8 mouse cellular contexts compared by ENCODE assay signal in genomic region chr17:47864496-47864895, GRCm38 (mm10). TPM values are rescaled to one million over a fixed set of nuclear protein-coding genes. Genes with fewer than 3 reads are reported as not detected.
DNase-seq lines count a peak whose midpoint lies in the region; ATAC-seq and TF ChIP-seq lines count a peak whose summit lies in the region.

No protein-coding gene starts in this region.

- ATAC-seq in embryonic facial prominence, embryonic 12.5 days (ENCODE audit: insufficient number of reproducible peaks, insufficient read depth, low FRiP score, low TSS enrichment) = peak; percentile 59; the same call in 1 of the 2 replicates
- ATAC-seq in limb, embryonic 15.5 days (ENCODE audit: insufficient number of reproducible peaks, low FRiP score, low TSS enrichment, low read depth) = peak; percentile 69
- ATAC-seq in midbrain, postnatal 0 days (ENCODE audit: low FRiP score) = peak; percentile 77

- no peaks in the 10 kb centered on the region for H3K9me3 ChIP-seq in embryonic facial prominence, embryonic 12.5 days
- no peaks in the 10 kb centered on the region for H3K9me3 ChIP-seq in limb, embryonic 15.5 days
- H3K9me3 ChIP-seq in midbrain, postnatal 0 days (ENCODE audit: low read length) = no peaks in the 10 kb centered on the region

- H3K36me3 ChIP-seq in embryonic facial prominence, embryonic 12.5 days = peaks cover 18% of the 10 kb centered on the region
- no peaks in the 10 kb centered on the region for H3K36me3 ChIP-seq in kidney, adult 2 months (ENCODE audit: control insufficient read depth, insufficient read depth, low read length)
- peaks cover 26% of the 10 kb centered on the region for H3K36me3 ChIP-seq in limb, embryonic 15.5 days
- peaks cover 8% of the 10 kb centered on the region for H3K36me3 ChIP-seq in midbrain, postnatal 0 days (ENCODE audit: insufficient read depth, low read length)

- peak; percentile 77 for DNase-seq in 416B (ENCODE audit: low read depth)
- DNase-seq in adrenal gland, postnatal 25 days = peak; percentile 93
- peak; percentile 82 for DNase-seq in heart, adult 8-10 months (ENCODE audit: low spot score)
- DNase-seq in kidney, adult 2 months = peak; percentile 84
- peak; percentile 78 for DNase-seq in midbrain, postnatal 0 days (ENCODE audit: low spot score)
- peak; percentile 77 to 94 for DNase-seq in spleen, postnatal 4 days (ENCODE audit: low spot score in 2 of 2)

- H3K27ac ChIP-seq in embryonic facial prominence, embryonic 12.5 days = no peak overlapping the region; the same call in 1 of the 2 replicates
- no peak overlapping the region for H3K27ac ChIP-seq in kidney, adult 2 months (ENCODE audit: insufficient read depth, low read depth, low read length)
- H3K27ac ChIP-seq in limb, embryonic 15.5 days = peak overlapping the region; percentile 48; the same call in 1 of the 2 replicates
- H3K27ac ChIP-seq in midbrain, postnatal 0 days (ENCODE audit: low read depth, low read length) = no peak overlapping the region

- H3K4me1 ChIP-seq in embryonic facial prominence, embryonic 12.5 days = peaks cover 19% of the 10 kb centered on the region
- no peaks in the 10 kb centered on the region for H3K4me1 ChIP-seq in kidney, adult 2 months (ENCODE audit: control insufficient read depth, insufficient read depth, low read length)
- H3K4me1 ChIP-seq in limb, embryonic 15.5 days = peaks cover 25% of the 10 kb centered on the region
- no peaks in the 10 kb centered on the region for H3K4me1 ChIP-seq in midbrain, postnatal 0 days (ENCODE audit: insufficient read depth, low read length)

- H3K4me3 ChIP-seq in embryonic facial prominence, embryonic 12.5 days = no peak overlapping the region
- H3K4me3 ChIP-seq in kidney, adult 2 months (ENCODE audit: insufficient read depth, low read depth, low read length) = no peak overlapping the region
- H3K4me3 ChIP-seq in limb, embryonic 15.5 days = no peak overlapping the region
- H3K4me3 ChIP-seq in midbrain, postnatal 0 days (ENCODE audit: low read depth, low read length) = no peak overlapping the region

- 4% methylated on average over 17 of the region's 17 CpGs for WGBS in embryonic facial prominence, embryonic 12.5 days
- 1% methylated on average over 17 of the region's 17 CpGs for WGBS in kidney, adult 2 months
- WGBS in limb, embryonic 15.5 days = 2% methylated on average over 17 of the region's 17 CpGs
- 4% methylated on average over 17 of the region's 17 CpGs for WGBS in midbrain, postnatal 0 days

- no peaks in the 10 kb centered on the region for H3K27me3 ChIP-seq in embryonic facial prominence, embryonic 12.5 days
- H3K27me3 ChIP-seq in kidney, adult 2 months (replicated peaks; ENCODE audit: control insufficient read depth, insufficient read depth, low read length) = no peaks in the 10 kb centered on the region
- H3K27me3 ChIP-seq in limb, embryonic 15.5 days = no peaks in the 10 kb centered on the region
- no peaks in the 10 kb centered on the region for H3K27me3 ChIP-seq in midbrain, postnatal 0 days (ENCODE audit: insufficient read depth, low read length)

- peak; percentile 89 for TF ChIP-seq CTCF in kidney, adult 2 months (conservative IDR thresholded peaks at IDR 0.05; ENCODE audit: insufficient read depth, insufficient read length, low read depth, low read length)
- TF ChIP-seq CTCF in midbrain, postnatal 0 days (IDR thresholded peaks at IDR 0.05) = peak; percentile 92

- no peak for TF ChIP-seq POLR2A in kidney, adult 2 months (IDR thresholded peaks at IDR 0.05; ENCODE audit: low read depth, low read length)

- H3K4me2 ChIP-seq in embryonic facial prominence, embryonic 12.5 days (replicated peaks) = peak overlapping the region; percentile 24; the same call in 1 of the 2 replicates
- peak overlapping the region; percentile 36 for H3K4me2 ChIP-seq in limb, embryonic 15.5 days
- peak overlapping the region; percentile 38; the same call in 1 of the 2 replicates for H3K4me2 ChIP-seq in midbrain, postnatal 0 days (ENCODE audit: low read depth, low read length, poor library complexity, severe bottlenecking)

- no peak overlapping the region for H3K9ac ChIP-seq in embryonic facial prominence, embryonic 12.5 days
- H3K9ac ChIP-seq in limb, embryonic 15.5 days = no peak overlapping the region
- no peak overlapping the region for H3K9ac ChIP-seq in midbrain, postnatal 0 days (replicated peaks; ENCODE audit: low read length, poor library complexity, severe bottlenecking)

RNA-seq across cellular contexts. Expression of gene Mdfi, which starts 30.0 kb away (rescaled TPM):
- total RNA-seq in adrenal gland, postnatal 25 days (2021) = 2.4 TPM in 1 of 2 replicates, not detected in the other
- 35.6 and 49.2 TPM in 2 replicates for polyA plus RNA-seq in embryonic facial prominence, embryonic 12.5 days (2016; fragmentation: Nextera tagmentation; extraction: Ambion mirVana)
- 1 to 10 TPM; 1.7 to 2.2 (median 1.9) TPM for total RNA-seq in heart, adult 8-10 months (2022)
- polyA plus RNA-seq in kidney, adult 2 months (2012; rRNA removed) = 4.9 and 6.6 TPM in 2 replicates
- polyA plus RNA-seq in limb, embryonic 15.5 days (2015; fragmentation: Nextera tagmentation; extraction: Ambion mirVana) = 17.5 and 18.2 TPM in 2 replicates
- 19.2 and 21.4 TPM in 2 replicates for total RNA-seq in midbrain, postnatal 0 days (2014; rRNA removed)
- polyA plus RNA-seq in midbrain, postnatal 0 days (2015; fragmentation: Nextera tagmentation; extraction: Ambion mirVana) = 1.3 and 1.6 TPM in 2 replicates

RNA-seq across cellular contexts. Expression of gene Foxp4, which starts 59.9 kb away (rescaled TPM):
- 25.1 and 33.4 TPM in 2 replicates for total RNA-seq in adrenal gland, postnatal 25 days (2021)
- polyA plus RNA-seq in embryonic facial prominence, embryonic 12.5 days (2016; fragmentation: Nextera tagmentation; extraction: Ambion mirVana) = 51.0 and 52.4 TPM in 2 replicates
- 10 to 100 TPM; 10.2 to 12.7 (median 10.5) TPM for total RNA-seq in heart, adult 8-10 months (2022)
- 23.5 and 27.4 TPM in 2 replicates for polyA plus RNA-seq in kidney, adult 2 months (2012; rRNA removed)
- 18.2 and 22.4 TPM in 2 replicates for polyA plus RNA-seq in limb, embryonic 15.5 days (2015; fragmentation: Nextera tagmentation; extraction: Ambion mirVana)
- 129 and 200 TPM in 2 replicates for total RNA-seq in midbrain, postnatal 0 days (2014; rRNA removed)
- polyA plus RNA-seq in midbrain, postnatal 0 days (2015; fragmentation: Nextera tagmentation; extraction: Ambion mirVana) = 50.8 and 55.4 TPM in 2 replicates
